Mouse (Mus musculus): ENCODE measurements around the gene Commd1. TPM values are rescaled to one million over a fixed set of nuclear protein-coding genes. Genes with fewer than 3 reads are reported as not detected.

The Commd1 gene
- polyA plus RNA-seq, 1 experiment from 2014 or later, result 217 TPM

GRCm38 (mm10) chr11:23020116-23020770, 38.1 kb upstream of the Commd1 start:
- no peak for DNase-seq (ENCODE audit: low spot score)
- ATAC-seq, result no peak
- 67% methylated on average over 24 of the region's 24 CpGs for WGBS
- no peak overlapping the region for H3K4me3 ChIP-seq (ENCODE audit: low read depth, low read length)
- TF ChIP-seq CTCF (IDR thresholded peaks at IDR 0.05), result no peak
- TF ChIP-seq EP300 (IDR thresholded peaks at IDR 0.05), result no peak
- H3K9me3 ChIP-seq (ENCODE audit: low read length), result no peaks in the 10 kb centered on the region
- no peak overlapping the region for H3K27ac ChIP-seq (ENCODE audit: low read length)
- H3K4me1 ChIP-seq (ENCODE audit: insufficient read depth, low read depth, low read length), result no peaks in the 10 kb centered on the region
- H3K4me2 ChIP-seq (replicated peaks; ENCODE audit: low read depth, low read length), result no peak overlapping the region
- H3K36me3 ChIP-seq (ENCODE audit: insufficient read depth, low read length), result no peaks in the 10 kb centered on the region
- H3K27me3 ChIP-seq (replicated peaks; ENCODE audit: insufficient read depth, low read length), result no peaks in the 10 kb centered on the region
- H3K9ac ChIP-seq (replicated peaks; ENCODE audit: low read depth), result no peak overlapping the region

DNA sequence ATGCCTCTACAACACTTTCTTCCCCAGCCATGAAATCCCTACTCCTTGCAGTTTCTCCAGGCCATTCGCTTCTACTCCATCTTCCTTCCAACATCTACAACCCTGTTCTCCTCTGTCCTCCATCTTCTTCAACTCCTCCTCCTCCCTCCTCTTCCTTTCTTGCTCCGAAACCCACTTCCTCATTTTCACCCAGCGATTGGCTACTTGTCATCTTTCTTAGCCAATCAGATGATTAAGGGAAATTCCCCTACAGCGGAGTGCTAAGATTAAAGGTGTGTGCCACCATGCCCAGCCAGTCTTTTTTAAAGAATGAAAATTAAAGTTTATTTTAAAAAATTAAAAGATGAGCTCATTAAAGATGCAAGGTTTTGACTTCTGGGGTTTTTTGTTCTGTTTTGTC, 35.8 kb upstream of the Commd1 start:
- ATAC-seq (no peak), DNase-seq (ENCODE audit: low spot score) (no peak)
- no peaks in the 10 kb centered on the region for H3K9me3 ChIP-seq (ENCODE audit: low read length)
- no peak for TF ChIP-seq EP300 (IDR thresholded peaks at IDR 0.05)
- TF ChIP-seq CTCF (IDR thresholded peaks at IDR 0.05), result no peak
- no peak overlapping the region for H3K4me3 ChIP-seq (ENCODE audit: low read depth, low read length)
- no peak overlapping the region for H3K9ac ChIP-seq (replicated peaks; ENCODE audit: low read depth)
- 83% methylated on average over 4 of the region's 4 CpGs for WGBS
- no peaks in the 10 kb centered on the region for H3K4me1 ChIP-seq (ENCODE audit: insufficient read depth, low read depth, low read length)
- H3K27me3 ChIP-seq (replicated peaks; ENCODE audit: insufficient read depth, low read length), result no peaks in the 10 kb centered on the region
- no peaks in the 10 kb centered on the region for H3K36me3 ChIP-seq (ENCODE audit: insufficient read depth, low read length)
- H3K4me2 ChIP-seq (replicated peaks; ENCODE audit: low read depth, low read length), result no peak overlapping the region
- no peak overlapping the region for H3K27ac ChIP-seq (ENCODE audit: low read length)

DNA sequence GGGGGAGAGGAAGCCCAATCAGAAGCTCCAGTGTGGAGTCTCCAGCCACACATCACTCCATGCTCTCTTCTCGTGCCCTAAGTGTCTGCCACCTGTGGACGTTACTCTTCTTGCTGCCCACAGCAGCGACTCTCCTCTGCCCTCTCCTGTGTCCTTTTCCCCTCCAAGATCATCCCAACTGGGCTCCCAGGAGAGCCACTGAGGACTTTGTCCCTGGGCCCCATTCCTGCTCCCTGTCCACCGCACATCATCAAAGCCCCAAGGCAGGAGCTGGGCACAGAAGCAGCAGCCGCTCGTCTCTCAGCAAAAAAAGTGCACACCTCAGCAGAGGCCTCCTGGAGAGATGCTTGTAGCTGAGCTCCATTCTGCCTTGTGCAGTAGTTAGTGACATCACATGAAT, 32.8 kb upstream of the Commd1 start:
- TF ChIP-seq CTCF (IDR thresholded peaks at IDR 0.05) (no peak), EP300 (IDR thresholded peaks at IDR 0.05) (no peak)
- H3K4me2 ChIP-seq (replicated peaks; ENCODE audit: low read depth, low read length), result no peak overlapping the region
- 73% methylated on average over 6 of the region's 6 CpGs for WGBS

GRCm38 (mm10) chr11:23013580-23014294, 31.6 kb upstream of the Commd1 start:
- ATAC-seq (0 out of 2 replicates have a peak, but pooled peaks have one; percentile 5), DNase-seq (ENCODE audit: low spot score) (no peak)
- Histone ChIP-seq H3K4me2 (replicated peaks; ENCODE audit: low read depth, low read length) (no peak overlapping the region), H3K9ac (replicated peaks; ENCODE audit: low read depth) (no peak overlapping the region), H3K4me1 (ENCODE audit: insufficient read depth, low read depth, low read length) (no peaks in the 10 kb centered on the region), H3K27ac (ENCODE audit: low read length) (no peak overlapping the region), H3K27me3 (replicated peaks; ENCODE audit: insufficient read depth, low read length) (no peaks in the 10 kb centered on the region), H3K4me3 (ENCODE audit: low read depth, low read length) (no peak overlapping the region), H3K9me3 (ENCODE audit: low read length) (no peaks in the 10 kb centered on the region), H3K36me3 (ENCODE audit: insufficient read depth, low read length) (no peaks in the 10 kb centered on the region)
- WGBS, result 86% methylated on average over 4 of the region's 4 CpGs
- TF ChIP-seq CTCF (IDR thresholded peaks at IDR 0.05) (peak; percentile 60), EP300 (IDR thresholded peaks at IDR 0.05) (no peak)

More for the DNA sequence above, 32.8 kb upstream of the Commd1 start:
- Histone ChIP-seq H3K9me3 (ENCODE audit: low read length) (no peaks in the 10 kb centered on the region), H3K36me3 (ENCODE audit: insufficient read depth, low read length) (no peaks in the 10 kb centered on the region), H3K27ac (ENCODE audit: low read length) (no peak overlapping the region), H3K9ac (replicated peaks; ENCODE audit: low read depth) (no peak overlapping the region), H3K4me1 (ENCODE audit: insufficient read depth, low read depth, low read length) (no peaks in the 10 kb centered on the region), H3K4me3 (ENCODE audit: low read depth, low read length) (no peak overlapping the region), H3K27me3 (replicated peaks; ENCODE audit: insufficient read depth, low read length) (no peaks in the 10 kb centered on the region)
- DNase-seq (ENCODE audit: low spot score), result no peak
- ATAC-seq, result no peak

DNA sequence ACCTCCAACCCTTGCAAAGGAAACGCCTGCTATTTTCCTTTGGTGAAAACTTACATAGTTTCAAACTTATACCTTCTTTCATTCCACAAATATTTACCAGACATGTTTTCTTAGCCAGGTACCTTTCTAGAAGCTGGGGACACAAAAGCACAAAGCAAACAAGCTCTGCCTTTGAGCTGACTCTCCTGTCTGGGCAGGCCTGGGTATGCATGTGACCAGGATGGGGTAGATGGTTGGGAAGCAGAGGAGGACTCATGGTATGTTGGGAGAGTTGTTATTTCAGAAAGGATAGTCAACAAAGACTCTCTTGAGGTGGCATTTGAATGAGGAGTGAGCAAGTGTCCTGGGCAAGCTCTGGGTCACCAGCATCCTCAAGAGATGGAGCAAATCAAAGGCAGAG, 30.9 kb upstream of the Commd1 start:
- DNase-seq (ENCODE audit: low spot score) (no peak), ATAC-seq (no peak)
- H3K4me1 ChIP-seq (ENCODE audit: insufficient read depth, low read depth, low read length), result no peaks in the 10 kb centered on the region
- TF ChIP-seq EP300 (IDR thresholded peaks at IDR 0.05) (no peak), CTCF (IDR thresholded peaks at IDR 0.05) (no peak)
- 52% methylated on average over 1 of the region's 1 CpGs for whole genome bisulfite sequencing
- no peak overlapping the region for H3K4me3 ChIP-seq (ENCODE audit: low read depth, low read length)
- no peak overlapping the region for H3K4me2 ChIP-seq (replicated peaks; ENCODE audit: low read depth, low read length)
- H3K27me3 ChIP-seq (replicated peaks; ENCODE audit: insufficient read depth, low read length), result no peaks in the 10 kb centered on the region
- no peaks in the 10 kb centered on the region for H3K9me3 ChIP-seq (ENCODE audit: low read length)
- H3K9ac ChIP-seq (replicated peaks; ENCODE audit: low read depth), result no peak overlapping the region
- no peaks in the 10 kb centered on the region for H3K36me3 ChIP-seq (ENCODE audit: insufficient read depth, low read length)
- no peak overlapping the region for H3K27ac ChIP-seq (ENCODE audit: low read length)

DNA sequence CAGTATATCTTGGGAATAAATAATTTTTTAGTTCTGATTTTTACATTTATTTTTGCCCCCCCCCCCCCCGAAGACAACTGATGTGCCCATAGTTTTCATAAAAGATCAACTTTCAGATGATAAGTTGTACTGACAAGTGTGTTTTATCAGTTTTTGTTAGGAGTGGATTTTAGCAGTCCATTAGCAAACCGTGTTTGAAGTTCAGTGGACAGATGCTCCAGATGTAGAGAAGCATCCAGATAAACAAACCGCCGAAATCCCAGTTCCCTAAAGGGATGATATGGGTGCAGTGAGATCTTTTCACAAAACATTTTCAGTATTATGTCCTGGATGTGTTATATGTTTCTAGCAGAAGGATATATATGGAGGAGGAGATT, 26.6 kb upstream of the Commd1 start:
- no peak for DNase-seq (ENCODE audit: low spot score)
- peaks cover 5% of the 10 kb centered on the region; the same call in 1 of the 2 replicates for H3K36me3 ChIP-seq (ENCODE audit: insufficient read depth, low read length)
- no peaks in the 10 kb centered on the region for H3K9me3 ChIP-seq (ENCODE audit: low read length)
- no peaks in the 10 kb centered on the region for H3K4me1 ChIP-seq (ENCODE audit: insufficient read depth, low read depth, low read length)
- ATAC-seq, result no peak
- H3K9ac ChIP-seq (replicated peaks; ENCODE audit: low read depth), result no peak overlapping the region; the same call in 1 of the 2 replicates
- WGBS, result 17% methylated on average over 4 of the region's 4 CpGs
- TF ChIP-seq CTCF (IDR thresholded peaks at IDR 0.05), result no peak
- no peak for TF ChIP-seq EP300 (IDR thresholded peaks at IDR 0.05)
- no peaks in the 10 kb centered on the region for H3K27me3 ChIP-seq (replicated peaks; ENCODE audit: insufficient read depth, low read length)
- no peak overlapping the region for H3K27ac ChIP-seq (ENCODE audit: low read length)
- peak overlapping the region; percentile 60 for H3K4me3 ChIP-seq (ENCODE audit: low read depth, low read length)
- peak overlapping the region; percentile 87 for H3K4me2 ChIP-seq (replicated peaks; ENCODE audit: low read depth, low read length)

Measured in lung, postnatal 0 days (tissue).